Mouse (Mus musculus) myocyte (in vitro differentiated cells): ENCODE measurements around the gene Lrp5.

Experiments used
- CEBPB ChIP-seq: IDR thresholded peaks from 2 replicates; pipeline ENCODE4 v1.6.1; 2011; ENCODE audit warnings: mild to moderate bottlenecking, moderate library complexity; ENCODE audit not compliant: poor library complexity, insufficient read depth, severe bottlenecking
- MYOD1 ChIP-seq, 3 experiments: IDR thresholded peaks; one replicate each; pipeline ENCODE4 v1.6.1; 2011; ENCODE audit warnings: control low read depth in 2 of 3, low read depth in 2 of 3, mild to moderate bottlenecking in 2 of 3, moderate library complexity in 1 of 3; ENCODE audit not compliant: insufficient read length in 2 of 3, control insufficient read depth in 1 of 3
- MYOG ChIP-seq, 3 experiments: IDR thresholded peaks; one replicate each; pipeline ENCODE4 v1.6.1; 2011; ENCODE audit warnings: control low read depth in 2 of 3, low read depth in 2 of 3, mild to moderate bottlenecking in 2 of 3; ENCODE audit not compliant: insufficient read length in 2 of 3, control insufficient read depth in 1 of 3, insufficient read depth in 1 of 3
- POLR2A ChIP-seq: IDR thresholded peaks from one replicate; pipeline ENCODE4 v1.6.1; 2011; ENCODE audit warnings: low read depth, mild to moderate bottlenecking, control low read depth, moderate library complexity; ENCODE audit not compliant: insufficient read length
- REST ChIP-seq: IDR thresholded peaks from one replicate; pipeline ENCODE4 v1.6.1; 2011; ENCODE audit warnings: mild to moderate bottlenecking, control low read depth, moderate library complexity; ENCODE audit not compliant: insufficient read depth, insufficient read length
- SRF ChIP-seq: IDR thresholded peaks from one replicate; pipeline ENCODE4 v1.6.1; 2011; ENCODE audit warnings: low read depth; ENCODE audit not compliant: control insufficient read depth, insufficient read length
- TCF12 ChIP-seq: IDR thresholded peaks from one replicate; pipeline ENCODE4 v1.6.1; 2011; ENCODE audit warnings: mild to moderate bottlenecking, control low read depth; ENCODE audit not compliant: poor library complexity, insufficient read depth, severe bottlenecking
- USF1 ChIP-seq: IDR thresholded peaks from one replicate; pipeline ENCODE4 v1.6.1; 2011; ENCODE audit warnings: low read depth, mild to moderate bottlenecking, control low read depth, moderate library complexity

- TF ChIP-seq POLR2A (no peak), MYOD1 (IDR thresholded peaks at IDR 0.05; ENCODE audit: control insufficient read depth in 1 of 3, insufficient read length in 2 of 3, low read depth in 2 of 3) (peak in 2 of 3 experiments; percentile 70 to 80), CEBPB (no peak), TCF12 (no peak), USF1 (no peak), REST (no peak), SRF (no peak), MYOG (IDR thresholded peaks at IDR 0.05; ENCODE audit: control insufficient read depth in 1 of 3, insufficient read depth in 1 of 3, insufficient read length in 2 of 3, low read depth in 2 of 3) (no peak)
Measured at GRCm38 (mm10) chr19:3694476-3694875, 8.1 kb upstream of the Lrp5 start.
